Mouse (Mus musculus) gastrocnemius, adult 18-20 months (tissue): ENCODE measurements around the gene Camk1d. TPM values are rescaled to one million over a fixed set of nuclear protein-coding genes. Genes with fewer than 3 reads are reported as not detected.
"Not testable (repeated sequence)": the region's sequence is repeated elsewhere in the genome, so short reads cannot be mapped to it uniquely, and the experiment has no call there.

Experiments
- DNase-seq: peaks from one replicate; pipeline ENCODE4 v3.0.0; 2021; ENCODE audit warnings: low spot score
- total RNA-seq, 2 experiments: library from RNA; stranded (reverse); gene quantifications; 2 replicates each; pipeline ENCODE4 v1.2.3; 2021

The Camk1d gene
- total RNA-seq, 2 experiments from 2014 or later, result 0.82 to 2.0 TPM

- DNase-seq, result no peak
Observed at GRCm38 (mm10) chr2:5403850-5404249, 310.5 kb downstream of the Camk1d start.

- no peak for DNase-seq
Observed at GRCm38 (mm10) chr2:5402036-5402435, 312.3 kb downstream of the Camk1d start.

GRCm38 (mm10) chr2:5398505-5398904 is 315.8 kb downstream of the Camk1d start:
- DNase-seq, result no peak

GRCm38 (mm10) chr2:5398043-5398442 is 316.3 kb downstream of the Camk1d start:
- no peak for DNase-seq

- no peak for DNase-seq
Observed at GRCm38 (mm10) chr2:5397468-5397867, 316.8 kb downstream of the Camk1d start.

GRCm38 (mm10) chr2:5396415-5396814 is 317.9 kb downstream of the Camk1d start:
- DNase-seq, result no peak

GRCm38 (mm10) chr2:5395873-5396272 is 318.4 kb downstream of the Camk1d start:
- DNase-seq, result no peak

- no peak for DNase-seq
Observed at GRCm38 (mm10) chr2:5392921-5393320, 321.4 kb downstream of the Camk1d start.

- DNase-seq, result no peak
Observed at GRCm38 (mm10) chr2:5392470-5392869, 321.8 kb downstream of the Camk1d start.

- DNase-seq, result no peak
Observed at GRCm38 (mm10) chr2:5388381-5388780, 325.9 kb downstream of the Camk1d start.

GRCm38 (mm10) chr2:5381712-5382710 is 332.3 kb downstream of the Camk1d start:
- DNase-seq, result no peak

- no peak for DNase-seq
Observed at GRCm38 (mm10) chr2:5380973-5381372, 333.3 kb downstream of the Camk1d start.

GRCm38 (mm10) chr2:5378922-5379321 is 335.4 kb downstream of the Camk1d start:
- DNase-seq, result not testable (repeated sequence)

- DNase-seq, result no peak
Observed at GRCm38 (mm10) chr2:5378066-5378672, 336.1 kb downstream of the Camk1d start.

GRCm38 (mm10) chr2:5372886-5373429 is 341.4 kb downstream of the Camk1d start:
- DNase-seq, result no peak

- no peak for DNase-seq
Observed at GRCm38 (mm10) chr2:5371316-5371715, 343.0 kb downstream of the Camk1d start.

- no peak for DNase-seq
Observed at GRCm38 (mm10) chr2:5370591-5370990, 343.7 kb downstream of the Camk1d start.

GRCm38 (mm10) chr2:5363836-5364235 is 350.5 kb downstream of the Camk1d start:
- DNase-seq, result no peak

- DNase-seq, result no peak
Observed at GRCm38 (mm10) chr2:5358049-5358448, 356.3 kb downstream of the Camk1d start.

- DNase-seq, result no peak
Observed at GRCm38 (mm10) chr2:5357056-5357455, 357.3 kb downstream of the Camk1d start.

- no peak for DNase-seq
Observed at GRCm38 (mm10) chr2:5352821-5353522, 361.3 kb downstream of the Camk1d start.

GRCm38 (mm10) chr2:5345344-5345743 is 369.0 kb downstream of the Camk1d start:
- DNase-seq, result no peak
